Comparison of ENCODE assay signal across 7 mouse cellular contexts in the genomic region with DNA sequence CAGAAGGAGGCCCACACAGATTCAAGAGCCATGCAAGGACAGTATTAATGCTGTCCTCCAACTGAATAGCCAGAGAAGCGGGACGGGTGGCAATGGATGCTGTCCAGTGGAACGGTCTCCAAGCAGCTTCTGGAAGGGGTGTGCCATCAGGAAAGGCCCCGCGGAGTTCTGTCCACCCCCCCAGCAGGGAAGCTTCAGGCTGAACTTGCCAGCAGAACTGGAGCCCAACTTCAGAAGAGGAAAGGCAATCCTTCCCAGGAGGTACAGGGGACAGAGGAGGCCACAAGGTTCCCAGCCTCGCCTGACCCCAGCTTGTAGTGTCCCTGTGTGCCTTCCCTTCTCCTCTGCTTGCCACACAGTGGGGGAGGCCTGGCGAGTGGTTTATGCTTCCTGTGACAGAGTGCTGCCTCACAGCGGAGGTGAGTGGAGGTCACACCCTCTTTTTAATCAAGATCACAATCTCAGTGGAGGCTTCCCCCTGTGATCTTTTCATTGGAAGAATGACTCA. TPM values are rescaled to one million over a fixed set of nuclear protein-coding genes. Genes with fewer than 3 reads are reported as not detected.
DNase-seq lines count a peak whose midpoint lies in the region; ATAC-seq lines count a peak whose summit lies in the region.

No protein-coding gene starts in this region.

- WGBS in neural tube, embryonic 11.5 days = 54% methylated on average over 8 of the region's 8 CpGs
- WGBS in heart, embryonic 16.5 days = 58% methylated on average over 8 of the region's 8 CpGs
- 53% methylated on average over 8 of the region's 8 CpGs for WGBS in lung, embryonic 15.5 days

- H3K4me2 ChIP-seq in neural tube, embryonic 11.5 days (ENCODE audit: low read depth) = no peak overlapping the region
- peak overlapping the region; percentile 35 for H3K4me2 ChIP-seq in heart, embryonic 16.5 days (ENCODE audit: low read depth, low read length)
- H3K4me2 ChIP-seq in lung, embryonic 15.5 days = peak overlapping the region; percentile 31

- H3K9me3 ChIP-seq in neural tube, embryonic 11.5 days (ENCODE audit: control insufficient read depth, low read length) = no peaks in the 10 kb centered on the region
- H3K9me3 ChIP-seq in heart, embryonic 16.5 days (replicated peaks; ENCODE audit: control insufficient read depth, low read length) = no peaks in the 10 kb centered on the region
- no peaks in the 10 kb centered on the region for H3K9me3 ChIP-seq in lung, embryonic 15.5 days

- no peaks in the 10 kb centered on the region for H3K36me3 ChIP-seq in neural tube, embryonic 11.5 days (ENCODE audit: control insufficient read depth, insufficient read depth, low read length)
- no peaks in the 10 kb centered on the region for H3K36me3 ChIP-seq in heart, embryonic 16.5 days (ENCODE audit: control insufficient read depth, insufficient read depth)
- no peaks in the 10 kb centered on the region for H3K36me3 ChIP-seq in lung, embryonic 15.5 days
- no peaks in the 10 kb centered on the region for H3K36me3 ChIP-seq in splenic B cell, adult 2 months (ENCODE audit: control insufficient read depth, insufficient read depth, low read length, poor library complexity, severe bottlenecking)

- H3K4me3 ChIP-seq in neural tube, embryonic 11.5 days (ENCODE audit: low read depth, low read length) = no peak overlapping the region
- no peak overlapping the region for H3K4me3 ChIP-seq in heart, embryonic 16.5 days (ENCODE audit: low read length)
- H3K4me3 ChIP-seq in lung, embryonic 15.5 days = peak overlapping the region; percentile 4; the same call in 1 of the 2 replicates

- 0 out of 2 replicates have a peak overlapping the region, but pooled peaks have one; percentile 23 for H3K27ac ChIP-seq in neural tube, embryonic 11.5 days (ENCODE audit: low read depth, low read length)
- peak overlapping the region; percentile 80 for H3K27ac ChIP-seq in heart, embryonic 16.5 days (ENCODE audit: low read length)
- peak overlapping the region; percentile 90 for H3K27ac ChIP-seq in lung, embryonic 15.5 days

- ATAC-seq in neural tube, embryonic 11.5 days (ENCODE audit: insufficient read depth, low FRiP score, low TSS enrichment) = no peak
- no peak for ATAC-seq in heart, embryonic 16.5 days (replicated peaks; ENCODE audit: extremely low read depth, insufficient read depth, low FRiP score)
- ATAC-seq in lung, embryonic 15.5 days (ENCODE audit: borderline replicate concordance, extremely low read depth, low FRiP score, low TSS enrichment) = no peak

- H3K4me1 ChIP-seq in neural tube, embryonic 11.5 days (ENCODE audit: control insufficient read depth, insufficient read depth, low read length) = peaks cover 53% of the 10 kb centered on the region
- peaks cover 70% of the 10 kb centered on the region for H3K4me1 ChIP-seq in heart, embryonic 16.5 days (ENCODE audit: control insufficient read depth, insufficient read depth, low read length)
- H3K4me1 ChIP-seq in lung, embryonic 15.5 days = peaks cover 93% of the 10 kb centered on the region

- no peak overlapping the region for H3K9ac ChIP-seq in neural tube, embryonic 11.5 days (ENCODE audit: low read length)
- peak overlapping the region; percentile 8; the same call in 1 of the 2 replicates for H3K9ac ChIP-seq in heart, embryonic 16.5 days (ENCODE audit: low read length)
- no peak overlapping the region for H3K9ac ChIP-seq in lung, embryonic 15.5 days

- no peaks in the 10 kb centered on the region for H3K27me3 ChIP-seq in neural tube, embryonic 11.5 days (ENCODE audit: control insufficient read depth, insufficient read depth, low read length)
- no peaks in the 10 kb centered on the region for H3K27me3 ChIP-seq in heart, embryonic 16.5 days (ENCODE audit: control insufficient read depth, insufficient read depth, low read length)
- no peaks in the 10 kb centered on the region for H3K27me3 ChIP-seq in lung, embryonic 15.5 days
- H3K27me3 ChIP-seq in splenic B cell, adult 2 months (ENCODE audit: control insufficient read depth, insufficient read depth, low read length, poor library complexity, severe bottlenecking) = no peaks in the 10 kb centered on the region

- no peak for DNase-seq in neural tube, embryonic 11.5 days (ENCODE audit: low spot score)
- no peak for DNase-seq in neural tube, embryonic 10.5 days (ENCODE audit: extremely low spot score, low spot score)
- DNase-seq in cerebellum, adult 9-10 months = peak; percentile 78
- peak; percentile 34 for DNase-seq in splenic B cell, adult 2 months (ENCODE audit: low read depth, low spot score)
- DNase-seq in adrenal gland, adult 8-10 months = no peak

RNA-seq across cellular contexts. Expression of gene Elmo2, which starts 4.8 kb away (rescaled TPM):
- 89.0 and 97.7 TPM in 2 replicates for polyA plus RNA-seq in neural tube, embryonic 11.5 days (2014; fragmentation: Nextera tagmentation; extraction: Ambion mirVana)
- 44.9 and 46.2 TPM in 2 replicates for polyA plus RNA-seq in heart, embryonic 16.5 days (2015; fragmentation: Nextera tagmentation; extraction: Ambion mirVana)
- 75.7 and 77.3 TPM in 2 replicates for polyA plus RNA-seq in lung, embryonic 15.5 days (2015; fragmentation: Nextera tagmentation; extraction: Ambion mirVana)
- total RNA-seq in adrenal gland, adult 8-10 months (2022) = 10 to 100 TPM; 22.8 to 36.2 (median 31.4) TPM

RNA-seq across cellular contexts. Expression of gene Slc35c2, which starts 33.8 kb away (rescaled TPM):
- 47.3 and 48.2 TPM in 2 replicates for polyA plus RNA-seq in neural tube, embryonic 11.5 days (2014; fragmentation: Nextera tagmentation; extraction: Ambion mirVana)
- polyA plus RNA-seq in heart, embryonic 16.5 days (2015; fragmentation: Nextera tagmentation; extraction: Ambion mirVana) = 40.4 and 43.9 TPM in 2 replicates
- polyA plus RNA-seq in lung, embryonic 15.5 days (2015; fragmentation: Nextera tagmentation; extraction: Ambion mirVana) = 48.0 and 48.7 TPM in 2 replicates
- 10 to 100 TPM; 56.7 to 62.1 (median 58.3) TPM for total RNA-seq in adrenal gland, adult 8-10 months (2022)

RNA-seq across cellular contexts. Expression of gene Zfp663, which starts 47.1 kb away (rescaled TPM):
- polyA plus RNA-seq in neural tube, embryonic 11.5 days (2014; fragmentation: Nextera tagmentation; extraction: Ambion mirVana) = 5.1 and 6.1 TPM in 2 replicates
- 0.29 and 0.34 TPM in 2 replicates for polyA plus RNA-seq in heart, embryonic 16.5 days (2015; fragmentation: Nextera tagmentation; extraction: Ambion mirVana)
- 1.1 and 2.2 TPM in 2 replicates for polyA plus RNA-seq in lung, embryonic 15.5 days (2015; fragmentation: Nextera tagmentation; extraction: Ambion mirVana)
- total RNA-seq in adrenal gland, adult 8-10 months (2022) = not detected

Comparison
In these comparisons a context has a peak if more than half of its experiments do, and no peak if none do; other contexts are left out.
1. DNase-seq: peak in cerebellum, adult 9-10 months (single experiment) and splenic B cell, adult 2 months (single experiment); none in neural tube, embryonic 11.5 days (single experiment), neural tube, embryonic 10.5 days (single experiment) and adrenal gland, adult 8-10 months (single experiment).
2. H3K27ac ChIP-seq: peak in every context shown above with its lines; median percentile 90 in lung, embryonic 15.5 days; 80 in heart, embryonic 16.5 days; 23 in neural tube, embryonic 11.5 days.